Mouse (Mus musculus) olfactory bulb, adult 2 months (tissue): ENCODE measurements at regions not wholly inside any gene's neighbourhood (a gene's known extent, or its start where the extent isn't known, plus 50 kb on each side); places are given as distances from the start of the nearest gene placed in this dataset.

ENCODE experiments used
- H3K27ac ChIP-seq: fragments of 200-500 bp; 2 replicates; pipeline ENCODE4 v1.5.1; 2012; ENCODE audit warnings: low read depth, low read length; ENCODE audit not compliant: insufficient read depth
- H3K4me1 ChIP-seq: fragments of 200-500 bp; 2 replicates; pipeline ENCODE4 v1.6.1; 2012; ENCODE audit warnings: low read length; ENCODE audit not compliant: control insufficient read depth, insufficient read depth
- H3K4me3 ChIP-seq: fragments of 200-500 bp; 2 replicates; pipeline ENCODE4 v1.5.1; 2012; ENCODE audit warnings: mild to moderate bottlenecking, low read depth, low read length, moderate library complexity; ENCODE audit not compliant: insufficient read depth
- CTCF ChIP-seq: fragments of 200-500 bp; IDR thresholded peaks from 2 replicates; pipeline ENCODE4 v1.5.1; 2012; ENCODE audit warnings: low read depth, mild to moderate bottlenecking, low read length, moderate library complexity; ENCODE audit not compliant: insufficient read depth
- POLR2A ChIP-seq: fragments of 200-500 bp; IDR thresholded peaks from 2 replicates; pipeline ENCODE4 v1.6.1; 2012; ENCODE audit warnings: mild to moderate bottlenecking, low read depth, low read length, moderate library complexity; ENCODE audit not compliant: insufficient read depth
- WGBS: fragments of 180-500 bp; shearing (Covaris S2); methylation state at CpG from one replicate; pipeline ENCODE4 v1.1.7; 2018; 5-methylcytosine and 5-hydroxymethylcytosine counted together

DNA sequence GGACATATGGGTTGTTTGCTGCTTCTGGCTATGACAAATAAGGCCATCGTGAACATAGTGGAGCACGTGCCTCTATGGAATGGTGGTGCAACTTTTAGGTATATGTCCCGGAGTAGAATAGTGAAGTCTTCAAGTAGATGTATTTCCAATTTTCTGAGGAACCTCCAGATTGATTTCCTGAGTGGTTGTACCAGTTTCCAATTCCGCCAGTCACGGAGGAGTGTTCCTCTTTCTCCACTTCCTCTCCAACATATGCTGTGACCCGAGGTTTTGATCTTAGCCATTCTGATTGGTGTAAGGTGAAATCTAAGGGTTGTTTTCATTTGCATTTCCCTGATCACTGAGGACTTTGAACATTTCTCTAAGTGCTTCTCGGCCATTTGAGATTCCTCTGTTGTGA, 1134.4 kb upstream of the Zeb2 start:
- Histone ChIP-seq H3K4me1 (no peaks in the 10 kb centered on the region), H3K27ac (no peak overlapping the region), H3K4me3 (no peak overlapping the region)
- TF ChIP-seq POLR2A, result no peak
- TF ChIP-seq CTCF, result no peak
- WGBS, result 92% methylated on average over 7 of the region's 7 CpGs

DNA sequence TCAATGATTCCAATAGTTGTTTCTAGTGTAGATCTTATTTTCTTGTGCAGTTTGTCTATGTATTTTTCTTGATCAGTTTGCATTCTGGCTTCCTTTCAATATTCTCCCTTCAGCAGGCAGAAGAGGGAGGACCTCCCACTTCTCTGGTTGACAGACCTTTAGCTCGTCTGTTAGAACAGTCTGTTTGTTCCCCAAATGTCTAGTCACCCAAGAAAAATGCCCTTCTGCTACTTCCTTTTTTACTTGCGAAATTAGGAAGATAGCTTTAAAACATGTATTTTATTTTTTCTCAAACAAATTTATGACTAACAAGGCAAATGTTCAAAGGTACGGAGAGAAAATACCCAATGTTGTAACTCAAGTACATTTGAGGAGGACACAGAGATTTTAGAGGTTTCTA, 1128.5 kb upstream of the Zeb2 start:
- H3K4me3 ChIP-seq, result no peak overlapping the region
- H3K4me1 ChIP-seq, result no peaks in the 10 kb centered on the region
- WGBS, result 69% methylated on average over 3 of the region's 3 CpGs
- H3K27ac ChIP-seq, result no peak overlapping the region
- no peak for TF ChIP-seq POLR2A
- no peak for TF ChIP-seq CTCF

- no peak overlapping the region for H3K27ac ChIP-seq
- no peak overlapping the region for H3K4me3 ChIP-seq
- no peak for TF ChIP-seq CTCF
- TF ChIP-seq POLR2A, result no peak
- WGBS, result 83% methylated on average over 3 of the region's 3 CpGs
- no peaks in the 10 kb centered on the region for H3K4me1 ChIP-seq
Measured at GRCm38 (mm10) chr2:46244697-46245096, 1127.5 kb upstream of the Zeb2 start.

- TF ChIP-seq POLR2A, result no peak
- no peak for TF ChIP-seq CTCF
- Histone ChIP-seq H3K4me3 (no peak overlapping the region), H3K27ac (no peak overlapping the region), H3K4me1 (no peaks in the 10 kb centered on the region)
Measured at GRCm38 (mm10) chr2:46242806-46243205, 1125.6 kb upstream of the Zeb2 start.

DNA sequence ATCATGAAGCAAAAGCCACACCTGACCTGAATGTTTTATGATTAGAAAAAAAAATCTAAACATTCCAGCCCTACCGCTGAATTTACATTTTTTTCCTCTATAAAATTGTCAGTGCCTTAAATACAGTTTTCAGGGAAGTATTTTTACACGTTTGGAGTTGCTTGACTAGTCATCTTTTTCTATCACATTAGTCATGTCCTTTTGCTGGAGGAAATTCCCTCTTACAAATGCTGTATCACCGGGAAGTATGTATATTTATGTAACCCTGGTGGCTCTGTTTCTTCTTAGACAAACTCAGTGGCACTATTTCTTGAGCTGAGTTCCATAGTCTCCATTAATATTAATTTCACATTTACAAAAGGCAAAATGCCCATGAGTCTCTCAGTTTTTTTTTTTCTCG, 1122.7 kb upstream of the Zeb2 start:
- no peaks in the 10 kb centered on the region for H3K4me1 ChIP-seq
- TF ChIP-seq POLR2A (no peak), CTCF (no peak)
- H3K27ac ChIP-seq, result no peak overlapping the region
- 67% methylated on average over 4 of the region's 4 CpGs for WGBS
- H3K4me3 ChIP-seq, result no peak overlapping the region

- Histone ChIP-seq H3K4me1 (no peaks in the 10 kb centered on the region), H3K27ac (no peak overlapping the region), H3K4me3 (no peak overlapping the region)
- TF ChIP-seq POLR2A (no peak), CTCF (no peak)
- whole genome bisulfite sequencing, result 70% methylated on average over 2 of the region's 2 CpGs
Measured at GRCm38 (mm10) chr2:46230791-46231450, 1113.7 kb upstream of the Zeb2 start.

GRCm38 (mm10) chr2:46218336-46218957, 1101.3 kb upstream of the Zeb2 start:
- TF ChIP-seq CTCF, result no peak
- no peak for TF ChIP-seq POLR2A
- 92% methylated on average over 7 of the region's 7 CpGs for WGBS

DNA sequence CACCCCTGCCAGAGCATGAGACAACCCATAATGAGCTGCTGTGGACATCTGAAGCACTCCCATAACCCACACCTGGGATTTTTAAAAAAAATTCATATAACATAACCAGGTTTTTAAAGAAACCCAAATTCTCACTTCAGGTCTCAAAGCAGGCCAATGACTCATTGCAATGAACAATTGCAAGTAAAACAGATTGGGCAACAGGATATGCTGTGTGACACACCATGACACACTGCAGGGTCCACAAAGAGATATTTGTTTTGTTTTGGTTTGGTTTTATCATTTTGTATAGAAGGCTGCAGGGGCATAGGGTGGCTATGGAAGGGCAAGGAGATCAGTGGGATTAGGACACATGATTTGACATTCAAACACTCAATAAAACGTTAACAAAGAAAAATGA, 1082.1 kb upstream of the Zeb2 start:
- no peak for TF ChIP-seq CTCF
- TF ChIP-seq POLR2A, result no peak
- Histone ChIP-seq H3K4me3 (no peak overlapping the region), H3K4me1 (no peaks in the 10 kb centered on the region), H3K27ac (no peak overlapping the region)
- 69% methylated on average over 1 of the region's 1 CpGs for WGBS

More at GRCm38 (mm10) chr2:46218336-46218957, 1101.3 kb upstream of the Zeb2 start:
- Histone ChIP-seq H3K4me1 (no peaks in the 10 kb centered on the region), H3K4me3 (no peak overlapping the region), H3K27ac (no peak overlapping the region)

DNA sequence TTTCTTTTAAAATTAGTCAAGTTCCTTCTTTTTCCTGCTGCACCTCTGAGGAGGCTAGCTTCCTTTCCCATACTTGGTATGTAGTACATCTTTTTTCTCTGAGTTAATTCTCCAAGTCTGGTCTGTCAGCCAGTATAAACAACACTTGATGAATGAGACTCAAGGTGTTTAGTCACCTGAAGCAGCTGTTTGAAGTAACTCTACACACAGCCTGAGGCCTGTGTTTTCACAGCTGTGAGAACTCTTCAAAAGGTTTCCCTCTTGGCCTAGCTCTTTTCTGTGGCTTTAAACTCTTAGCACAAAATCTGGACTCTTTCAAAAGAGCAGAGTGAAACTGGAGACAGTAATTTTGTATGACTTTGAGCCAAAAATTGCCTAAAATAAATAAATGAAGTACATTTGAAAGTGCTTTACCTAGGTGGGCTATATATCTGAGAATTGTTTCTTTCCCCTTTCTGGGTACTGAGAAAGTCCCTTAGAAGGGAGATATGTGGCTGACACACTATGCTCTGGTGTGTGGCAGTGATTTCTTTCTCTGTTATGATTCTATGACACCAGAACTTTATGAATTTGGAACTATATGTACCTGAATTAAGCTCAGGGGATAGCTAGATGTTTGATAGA, 1070.2 kb upstream of the Zeb2 start:
- TF ChIP-seq CTCF (no peak), POLR2A (no peak)
- no peak overlapping the region for H3K4me3 ChIP-seq
- H3K4me1 ChIP-seq, result no peaks in the 10 kb centered on the region
- H3K27ac ChIP-seq, result no peak overlapping the region
